Mouse (Mus musculus): ENCODE measurements around the gene Slc39a10. TPM values are rescaled to one million over a fixed set of nuclear protein-coding genes. Genes with fewer than 3 reads are reported as not detected.

The Slc39a10 gene
- total and polyA plus RNA-seq, 3 experiments, result 14.9 to 17.7 TPM; not detected in 1

DNA sequence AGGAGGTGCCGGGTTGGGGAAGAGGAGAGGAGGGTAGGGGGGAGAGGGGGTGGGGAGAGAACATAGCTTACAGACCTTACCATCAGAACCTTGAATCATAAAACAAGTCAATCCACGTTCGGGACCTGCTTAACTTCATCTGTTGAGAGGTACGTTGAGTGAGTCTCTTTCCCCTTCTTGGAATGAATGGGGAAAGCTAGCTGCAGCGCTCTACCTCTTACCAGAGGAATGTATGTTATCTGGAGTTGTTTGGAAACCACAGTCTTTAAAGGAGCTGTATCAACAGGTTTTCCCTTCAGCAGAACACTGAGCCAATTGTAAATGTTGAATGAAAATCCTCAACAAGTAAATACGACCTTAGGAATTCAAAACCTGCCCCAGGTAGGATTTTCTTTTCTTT is 4.7 kb downstream of the Slc39a10 start:
- DNase-seq (ENCODE audit: low read depth, low spot score), result no peak
- no peaks in the 10 kb centered on the region for H3K9me3 ChIP-seq (replicated peaks; ENCODE audit: insufficient read depth, low read length)
- no peaks in the 10 kb centered on the region for H3K79me2 ChIP-seq (ENCODE audit: control insufficient read depth, insufficient read depth, low read length, poor library complexity)
- H3K4me1 ChIP-seq (ENCODE audit: control insufficient read depth in 1 of 2, insufficient read depth in 2 of 2, low read length in 2 of 2), result no peaks in the 10 kb centered on the region
- no peak overlapping the region for H3K9ac ChIP-seq (ENCODE audit: control insufficient read depth, low read depth, low read length, poor library complexity, severe bottlenecking)
- no peak for TF ChIP-seq ZKSCAN1 (IDR thresholded peaks at IDR 0.05; ENCODE audit: low read depth, low read length)
- TF ChIP-seq ZNF384 (IDR thresholded peaks at IDR 0.05; ENCODE audit: low read depth, low read length), result no peak
- no peak for TF ChIP-seq EP300 (IDR thresholded peaks at IDR 0.05; ENCODE audit: low read depth in 1 of 2, low read length in 2 of 2)
- no peak for TF ChIP-seq ZC3H11A (IDR thresholded peaks at IDR 0.05; ENCODE audit: low read depth, low read length)
- no peak for TF ChIP-seq CTCF (IDR thresholded peaks at IDR 0.05 in 2 of 3, conservative IDR thresholded peaks at IDR 0.05 in 1 of 3; ENCODE audit: control insufficient read depth in 1 of 3, insufficient read depth in 1 of 3, low read depth in 2 of 3, low read length in 3 of 3, poor library complexity in 1 of 3, severe bottlenecking in 1 of 3)
- TF ChIP-seq UBTF (IDR thresholded peaks at IDR 0.05; ENCODE audit: borderline replicate concordance, insufficient read depth, low read depth, low read length), result no peak
- TF ChIP-seq HCFC1 (IDR thresholded peaks at IDR 0.05; ENCODE audit: low read depth, low read length), result no peak
- TF ChIP-seq MAZ (IDR thresholded peaks at IDR 0.05; ENCODE audit: low read depth, low read length), result no peak
- TF ChIP-seq ETS1 (IDR thresholded peaks at IDR 0.05; ENCODE audit: low read depth, low read length), result no peak
- TF ChIP-seq TCF12 (IDR thresholded peaks at IDR 0.05; ENCODE audit: low read depth, low read length), result no peak
- no peak for TF ChIP-seq MYB (IDR thresholded peaks at IDR 0.05; ENCODE audit: low read depth, low read length)
- no peak for TF ChIP-seq GABPA (IDR thresholded peaks at IDR 0.05; ENCODE audit: low read depth, low read length)
- no peak for TF ChIP-seq MXI1 (IDR thresholded peaks at IDR 0.05; ENCODE audit: low read depth, low read length)
- TF ChIP-seq TBP (IDR thresholded peaks at IDR 0.05; ENCODE audit: low read depth, low read length), result no peak
- no peak for TF ChIP-seq ZMIZ1 (IDR thresholded peaks at IDR 0.05; ENCODE audit: low read depth, low read length)
- no peak overlapping the region for H3K27ac ChIP-seq (ENCODE audit: control insufficient read depth, low read depth, low read length)
- peaks cover 0 to 1% of the 10 kb centered on the region in 2 experiments; a peak in 2 of 4 replicates for H3K27me3 ChIP-seq (ENCODE audit: control insufficient read depth in 1 of 2, insufficient read depth in 2 of 2, low read length in 2 of 2)
- H3K4me3 ChIP-seq (ENCODE audit: control insufficient read depth in 1 of 2, insufficient read depth in 1 of 2, low read depth in 2 of 2, low read length in 2 of 2), result no peak overlapping the region
- H3K36me3 ChIP-seq (ENCODE audit: control insufficient read depth in 1 of 2, insufficient read depth in 2 of 2, low read length in 2 of 2), result no peaks in the 10 kb centered on the region

DNA sequence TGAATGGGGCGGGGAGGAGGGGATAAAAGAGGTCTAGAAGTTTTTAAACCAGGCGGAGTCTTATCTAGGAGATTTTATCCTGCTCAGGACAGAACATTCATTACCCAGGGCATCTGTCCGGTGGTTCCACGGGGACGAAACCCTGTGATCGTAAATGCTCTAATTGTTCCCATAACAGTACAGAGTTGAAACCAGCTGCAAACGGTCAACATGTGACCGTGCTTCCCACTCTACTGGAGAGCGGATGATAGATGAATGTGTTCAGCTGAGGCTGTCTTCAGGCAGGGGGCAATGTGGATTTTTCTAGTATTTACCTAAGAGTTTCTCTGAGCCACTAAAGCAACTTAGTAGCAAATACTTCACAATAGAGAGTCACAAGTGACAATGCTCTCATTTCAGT is 6.6 kb downstream of the Slc39a10 start:
- no peaks in the 10 kb centered on the region for H3K79me2 ChIP-seq (ENCODE audit: control insufficient read depth, insufficient read depth, low read length, poor library complexity)
- no peaks in the 10 kb centered on the region for H3K4me1 ChIP-seq (ENCODE audit: control insufficient read depth in 1 of 2, insufficient read depth in 2 of 2, low read length in 2 of 2)
- no peak for TF ChIP-seq ETS1 (IDR thresholded peaks at IDR 0.05; ENCODE audit: low read depth, low read length)
- no peak for TF ChIP-seq MAX (IDR thresholded peaks at IDR 0.05; ENCODE audit: low read length)
- no peak for TF ChIP-seq UBTF (IDR thresholded peaks at IDR 0.05; ENCODE audit: borderline replicate concordance, insufficient read depth, low read depth, low read length)
- no peak for TF ChIP-seq SIN3A (IDR thresholded peaks at IDR 0.05; ENCODE audit: low read length)
- TF ChIP-seq MAZ (IDR thresholded peaks at IDR 0.05; ENCODE audit: low read depth, low read length), result no peak
- no peak for TF ChIP-seq MYC (IDR thresholded peaks at IDR 0.05; ENCODE audit: low read depth, low read length)
- no peak for TF ChIP-seq USF1 (IDR thresholded peaks at IDR 0.05; ENCODE audit: low read depth, low read length)
- no peak for TF ChIP-seq ZKSCAN1 (IDR thresholded peaks at IDR 0.05; ENCODE audit: low read depth, low read length)
- no peak for TF ChIP-seq TCF12 (IDR thresholded peaks at IDR 0.05; ENCODE audit: low read depth, low read length)
- no peak overlapping the region for H3K9ac ChIP-seq (ENCODE audit: control insufficient read depth, low read depth, low read length, poor library complexity, severe bottlenecking)
- H3K9me3 ChIP-seq (replicated peaks; ENCODE audit: insufficient read depth, low read length), result no peaks in the 10 kb centered on the region
- H3K36me3 ChIP-seq (ENCODE audit: control insufficient read depth in 1 of 2, insufficient read depth in 2 of 2, low read length in 2 of 2), result no peaks in the 10 kb centered on the region
- peaks cover 0 to 1% of the 10 kb centered on the region in 2 experiments; a peak in 2 of 4 replicates for H3K27me3 ChIP-seq (ENCODE audit: control insufficient read depth in 1 of 2, insufficient read depth in 2 of 2, low read length in 2 of 2)
- no peak overlapping the region for H3K27ac ChIP-seq (ENCODE audit: control insufficient read depth, low read depth, low read length)
- no peak for DNase-seq (ENCODE audit: low read depth, low spot score)
- H3K4me3 ChIP-seq (ENCODE audit: control insufficient read depth in 1 of 2, insufficient read depth in 1 of 2, low read depth in 2 of 2, low read length in 2 of 2), result no peak overlapping the region
